Mouse (Mus musculus): ENCODE measurements around the gene Ang.

DNA sequence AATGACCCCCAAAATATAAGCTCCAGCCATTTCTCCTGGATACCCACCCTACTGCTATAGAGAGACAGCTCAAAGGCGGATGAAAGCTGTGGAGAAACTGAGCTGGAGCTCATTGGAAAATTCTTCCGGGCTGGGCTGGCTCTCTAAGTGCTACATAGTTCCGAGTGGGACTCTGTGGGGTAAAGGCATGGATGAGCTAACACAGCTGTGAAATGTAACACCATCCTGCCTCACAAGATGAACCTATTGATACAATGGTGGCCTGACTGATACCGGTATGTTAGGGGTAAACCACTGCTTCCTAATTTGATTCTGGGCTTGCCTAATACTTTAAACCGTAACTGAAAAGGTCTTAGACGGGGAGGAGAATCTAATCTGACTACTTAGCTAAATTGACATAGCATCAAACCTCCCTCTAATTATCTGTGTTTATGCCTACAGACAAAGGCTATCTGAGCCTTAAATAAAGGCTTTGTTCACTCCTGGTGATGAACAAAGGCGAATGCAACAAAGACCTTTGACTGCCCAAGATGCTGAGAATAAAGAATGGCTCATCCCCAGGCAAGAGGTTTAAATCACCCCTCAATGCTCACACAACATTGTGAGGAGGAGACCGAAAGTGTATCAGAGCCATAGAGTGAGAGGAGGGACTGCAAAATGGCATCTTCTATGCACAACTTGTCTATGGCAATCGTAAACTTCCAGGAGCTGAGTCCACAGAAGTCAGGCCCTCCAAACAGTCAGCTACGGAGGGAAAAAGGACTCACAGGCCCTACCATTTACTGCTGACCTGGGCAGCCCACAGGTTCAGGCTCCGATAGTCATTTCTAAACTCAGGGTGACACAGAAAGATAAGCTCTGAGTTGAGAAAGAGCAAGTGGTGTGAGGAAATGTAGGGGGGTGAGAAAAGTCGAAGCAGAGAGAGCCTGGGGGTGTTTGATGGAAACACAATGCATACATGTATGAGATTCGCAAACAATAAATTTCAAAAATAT, 36.4 kb upstream of the Ang start:
- TF ChIP-seq HCFC1 (IDR thresholded peaks at IDR 0.05; ENCODE audit: low read depth, low read length) (no peak), POLR2A (IDR thresholded peaks at IDR 0.05; ENCODE audit: low read depth, low read length) (no peak), CTCF (conservative IDR thresholded peaks at IDR 0.05 in 1 of 2, IDR thresholded peaks at IDR 0.05 in 1 of 2; ENCODE audit: low read depth in 2 of 2, low read length in 2 of 2) (no peak), ETS1 (conservative IDR thresholded peaks at IDR 0.05; ENCODE audit: low read depth, low read length) (no peak), MAX (IDR thresholded peaks at IDR 0.05; ENCODE audit: low read length) (no peak), ZNF384 (IDR thresholded peaks at IDR 0.05; ENCODE audit: low read depth, low read length) (no peak), TCF12 (IDR thresholded peaks at IDR 0.05; ENCODE audit: low read depth, low read length) (no peak), USF1 (IDR thresholded peaks at IDR 0.05; ENCODE audit: low read depth, low read length) (no peak), JUND (conservative IDR thresholded peaks at IDR 0.05; ENCODE audit: low read depth, low read length) (no peak), SMC3 (IDR thresholded peaks at IDR 0.05; ENCODE audit: low read depth, low read length) (no peak), MYC (IDR thresholded peaks at IDR 0.05; ENCODE audit: low read depth, low read length) (no peak), EP300 (IDR thresholded peaks at IDR 0.05; ENCODE audit: low read length) (no peak), KAT2A (IDR thresholded peaks at IDR 0.05; ENCODE audit: insufficient replicate concordance, low read length) (no peak)

All from CH12.LX (cell line).